Mouse (Mus musculus): ENCODE results near the gene Me3. TPM values are rescaled to one million over a fixed set of nuclear protein-coding genes. Genes with fewer than 3 reads are reported as not detected.

The Me3 gene
- polyA plus RNA-seq, 1 experiment from 2014 or later = 4.1 TPM

- no peaks in the 10 kb centered on the region for H3K36me3 ChIP-seq
- ATAC-seq (ENCODE audit: low FRiP score) = no peak
Observed at GRCm38 (mm10) chr7:89770021-89770420, 137.8 kb downstream of the Me3 start.

DNA sequence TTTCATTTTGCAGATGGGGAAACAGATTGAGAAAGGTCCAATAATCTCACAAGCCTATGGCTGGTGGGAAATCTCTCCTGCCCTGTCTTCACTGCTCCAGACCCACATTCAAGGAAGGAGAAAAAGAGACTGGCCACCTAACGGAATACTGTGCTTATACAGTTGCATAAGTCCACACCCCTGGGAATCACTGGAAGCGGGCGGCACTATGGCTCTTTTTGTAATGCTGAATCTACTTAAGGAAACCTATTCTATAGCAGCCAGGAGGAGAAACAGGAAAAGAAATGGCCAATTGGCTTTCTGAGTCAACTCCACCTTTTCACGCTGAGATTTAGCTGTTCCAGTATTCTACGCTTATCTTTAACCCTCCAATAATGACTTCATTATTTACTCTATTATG, 140.7 kb downstream of the Me3 start:
- peaks cover 15% of the 10 kb centered on the region; the same call in 1 of the 2 replicates for H3K4me1 ChIP-seq (replicated peaks)
- H3K4me3 ChIP-seq = no peak overlapping the region
- peaks cover 4% of the 10 kb centered on the region for H3K27me3 ChIP-seq
- H3K4me2 ChIP-seq = no peak overlapping the region
- H3K9me3 ChIP-seq = no peaks in the 10 kb centered on the region
- H3K27ac ChIP-seq = no peak overlapping the region
- 82% methylated on average over 5 of the region's 5 CpGs for WGBS
- H3K9ac ChIP-seq = no peak overlapping the region
- H3K36me3 ChIP-seq = no peaks in the 10 kb centered on the region
- ATAC-seq (ENCODE audit: low FRiP score) = no peak

More at GRCm38 (mm10) chr7:89770021-89770420, 137.8 kb downstream of the Me3 start:
- H3K27ac ChIP-seq = no peak overlapping the region
- H3K4me3 ChIP-seq = no peak overlapping the region
- H3K9ac ChIP-seq = no peak overlapping the region
- H3K27me3 ChIP-seq = peaks cover 4% of the 10 kb centered on the region; the same call in 1 of the 2 replicates
- no peak overlapping the region for H3K4me2 ChIP-seq
- WGBS = 51% methylated on average over 6 of the region's 6 CpGs
- H3K4me1 ChIP-seq (replicated peaks) = peaks cover 22% of the 10 kb centered on the region
- H3K9me3 ChIP-seq = no peaks in the 10 kb centered on the region

- Histone ChIP-seq H3K9ac (no peak overlapping the region), H3K36me3 (no peaks in the 10 kb centered on the region), H3K27me3 (peaks cover 5% of the 10 kb centered on the region), H3K27ac (no peak overlapping the region), H3K9me3 (no peaks in the 10 kb centered on the region), H3K4me1 (replicated peaks) (peaks cover 15% of the 10 kb centered on the region; the same call in 1 of the 2 replicates), H3K4me2 (no peak overlapping the region), H3K4me3 (no peak overlapping the region)
- 47% methylated on average over 3 of the region's 3 CpGs for WGBS
- ATAC-seq (ENCODE audit: low FRiP score) = no peak
Observed at GRCm38 (mm10) chr7:89773352-89773921, 141.2 kb downstream of the Me3 start.

- Histone ChIP-seq H3K4me2 (no peak overlapping the region), H3K4me1 (replicated peaks) (peaks cover 15% of the 10 kb centered on the region; the same call in 1 of the 2 replicates), H3K9me3 (no peaks in the 10 kb centered on the region), H3K27ac (no peak overlapping the region), H3K36me3 (no peaks in the 10 kb centered on the region), H3K4me3 (no peak overlapping the region), H3K9ac (no peak overlapping the region), H3K27me3 (peaks cover 10% of the 10 kb centered on the region)
- ATAC-seq (ENCODE audit: low FRiP score) = no peak
- WGBS = 2% methylated on average over 2 of the region's 2 CpGs
Observed at GRCm38 (mm10) chr7:89773926-89774325, 141.7 kb downstream of the Me3 start.

- WGBS = 99% methylated on average over 2 of the region's 2 CpGs
- H3K36me3 ChIP-seq = no peaks in the 10 kb centered on the region
- H3K4me3 ChIP-seq = no peak overlapping the region
- H3K9ac ChIP-seq = no peak overlapping the region
- peaks cover 6% of the 10 kb centered on the region for H3K27me3 ChIP-seq
- no peak overlapping the region for H3K4me2 ChIP-seq
- peak; percentile 71 for ATAC-seq (ENCODE audit: low FRiP score)
- H3K9me3 ChIP-seq = no peaks in the 10 kb centered on the region
- H3K27ac ChIP-seq = no peak overlapping the region
- H3K4me1 ChIP-seq (replicated peaks) = peaks cover 7% of the 10 kb centered on the region; the same call in 1 of the 2 replicates
Observed at GRCm38 (mm10) chr7:89775848-89776247, 143.7 kb downstream of the Me3 start.

GRCm38 (mm10) chr7:89781391-89781790, 149.2 kb downstream of the Me3 start:
- no peaks in the 10 kb centered on the region for H3K36me3 ChIP-seq
- H3K4me2 ChIP-seq = no peak overlapping the region
- no peak overlapping the region for H3K4me3 ChIP-seq
- ATAC-seq (ENCODE audit: low FRiP score) = no peak
- H3K4me1 ChIP-seq (replicated peaks) = no peaks in the 10 kb centered on the region
- H3K27me3 ChIP-seq = peaks cover 6% of the 10 kb centered on the region; the same call in 1 of the 2 replicates
- no peak overlapping the region for H3K27ac ChIP-seq
- no peaks in the 10 kb centered on the region for H3K9me3 ChIP-seq
- no peak overlapping the region for H3K9ac ChIP-seq
- WGBS = 83% methylated on average over 1 of the region's 1 CpGs

- Histone ChIP-seq H3K4me1 (replicated peaks) (no peaks in the 10 kb centered on the region), H3K27me3 (no peaks in the 10 kb centered on the region), H3K36me3 (no peaks in the 10 kb centered on the region), H3K9ac (no peak overlapping the region), H3K27ac (no peak overlapping the region), H3K4me2 (no peak overlapping the region), H3K4me3 (no peak overlapping the region), H3K9me3 (no peaks in the 10 kb centered on the region)
- WGBS = 88% methylated on average over 7 of the region's 7 CpGs
- no peak for ATAC-seq (ENCODE audit: low FRiP score)
Observed at GRCm38 (mm10) chr7:89787735-89788134, 155.5 kb downstream of the Me3 start.

GRCm38 (mm10) chr7:89792576-89792975, 160.4 kb downstream of the Me3 start:
- ATAC-seq (ENCODE audit: low FRiP score) = no peak
- Histone ChIP-seq H3K9me3 (no peaks in the 10 kb centered on the region), H3K36me3 (no peaks in the 10 kb centered on the region), H3K4me2 (no peak overlapping the region), H3K4me1 (replicated peaks) (peaks cover 11% of the 10 kb centered on the region), H3K27ac (no peak overlapping the region), H3K27me3 (no peaks in the 10 kb centered on the region), H3K4me3 (no peak overlapping the region), H3K9ac (no peak overlapping the region)
- WGBS = 89% methylated on average over 1 of the region's 1 CpGs

GRCm38 (mm10) chr7:89795366-89795765, 163.2 kb downstream of the Me3 start:
- Histone ChIP-seq H3K4me2 (no peak overlapping the region), H3K36me3 (no peaks in the 10 kb centered on the region), H3K27me3 (no peaks in the 10 kb centered on the region), H3K4me1 (replicated peaks) (peaks cover 20% of the 10 kb centered on the region), H3K9ac (no peak overlapping the region), H3K9me3 (no peaks in the 10 kb centered on the region), H3K27ac (no peak overlapping the region), H3K4me3 (no peak overlapping the region)
- ATAC-seq (ENCODE audit: low FRiP score) = no peak
- WGBS = 78% methylated on average over 3 of the region's 3 CpGs

GRCm38 (mm10) chr7:89796351-89796801, 164.2 kb downstream of the Me3 start:
- Histone ChIP-seq H3K4me1 (replicated peaks) (peaks cover 20% of the 10 kb centered on the region), H3K27ac (no peak overlapping the region), H3K9me3 (no peaks in the 10 kb centered on the region), H3K27me3 (no peaks in the 10 kb centered on the region), H3K9ac (no peak overlapping the region), H3K36me3 (no peaks in the 10 kb centered on the region), H3K4me3 (no peak overlapping the region), H3K4me2 (no peak overlapping the region)
- ATAC-seq (ENCODE audit: low FRiP score) = peak; percentile 81
- 11% methylated on average over 6 of the region's 6 CpGs for WGBS

DNA sequence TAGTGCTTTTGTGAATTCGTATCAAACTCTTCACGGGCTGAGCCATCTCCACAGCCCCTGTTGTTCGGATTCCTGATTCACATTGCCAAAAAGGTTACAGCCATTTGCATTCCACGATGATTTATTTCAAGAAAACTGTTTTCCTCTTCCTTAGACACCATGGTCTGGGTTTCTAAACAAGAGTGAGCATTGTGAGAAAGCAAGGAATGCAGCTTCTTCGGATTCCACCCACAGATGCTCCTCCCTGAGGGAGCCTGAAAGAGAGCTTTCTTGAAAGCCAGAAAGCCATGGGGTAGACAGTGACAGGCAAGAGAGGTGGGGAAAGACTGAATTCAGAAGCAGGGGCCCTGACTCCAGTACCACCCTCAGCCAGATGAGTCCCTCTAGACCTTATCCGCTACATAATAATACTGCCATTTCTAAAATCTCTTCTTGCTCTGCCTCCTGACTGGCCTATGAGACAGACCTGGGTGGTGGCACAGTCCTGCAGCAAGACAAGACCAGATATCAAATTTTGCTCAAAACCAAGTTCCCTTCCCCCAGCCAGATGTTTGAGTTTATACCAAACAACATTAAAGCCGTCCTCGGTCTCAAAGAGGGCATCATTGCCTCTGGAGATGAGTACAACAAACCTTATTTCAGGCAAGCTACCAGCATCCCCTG, 166.3 kb downstream of the Me3 start:
- no peaks in the 10 kb centered on the region for H3K9me3 ChIP-seq
- 51% methylated on average over 8 of the region's 8 CpGs for WGBS
- ATAC-seq (ENCODE audit: low FRiP score) = no peak

GRCm38 (mm10) chr7:89802447-89802846, 170.3 kb downstream of the Me3 start:
- 75% methylated on average over 3 of the region's 3 CpGs for WGBS
- H3K27ac ChIP-seq = no peak overlapping the region
- peaks cover 9% of the 10 kb centered on the region; the same call in 1 of the 2 replicates for H3K4me1 ChIP-seq (replicated peaks)
- no peaks in the 10 kb centered on the region for H3K9me3 ChIP-seq
- no peak overlapping the region for H3K4me3 ChIP-seq
- no peak for ATAC-seq (ENCODE audit: low FRiP score)
- H3K36me3 ChIP-seq = no peaks in the 10 kb centered on the region
- no peaks in the 10 kb centered on the region for H3K27me3 ChIP-seq
- H3K9ac ChIP-seq = no peak overlapping the region
- H3K4me2 ChIP-seq = no peak overlapping the region

More for the DNA sequence above, 166.3 kb downstream of the Me3 start:
- no peak overlapping the region for H3K27ac ChIP-seq
- H3K9ac ChIP-seq = no peak overlapping the region
- no peaks in the 10 kb centered on the region for H3K36me3 ChIP-seq
- no peaks in the 10 kb centered on the region for H3K27me3 ChIP-seq
- H3K4me1 ChIP-seq (replicated peaks) = peaks cover 20% of the 10 kb centered on the region
- no peak overlapping the region for H3K4me3 ChIP-seq
- H3K4me2 ChIP-seq = no peak overlapping the region

GRCm38 (mm10) chr7:89803966-89804365, 171.8 kb downstream of the Me3 start:
- Histone ChIP-seq H3K9ac (no peak overlapping the region), H3K4me1 (replicated peaks) (no peaks in the 10 kb centered on the region), H3K27ac (no peak overlapping the region), H3K36me3 (no peaks in the 10 kb centered on the region), H3K27me3 (no peaks in the 10 kb centered on the region), H3K4me3 (no peak overlapping the region), H3K9me3 (0 out of 2 replicates have a peak, but pooled peaks cover 5% of the 10 kb centered on the region), H3K4me2 (no peak overlapping the region)
- no peak for ATAC-seq (ENCODE audit: low FRiP score)
- WGBS = 93% methylated on average over 4 of the region's 4 CpGs
